Mouse (Mus musculus) E14TG2a.4 (cell line): ENCODE results near the gene Cabcoco1.

Experiments
- H3K27me3 ChIP-seq: 2 replicates; pipeline ENCODE4 v1.6.1; 2014; ENCODE audit warnings: low read length, control low read depth; ENCODE audit not compliant: insufficient read depth
- H3K36me3 ChIP-seq: 2 replicates; pipeline ENCODE4 v1.6.1; 2014; ENCODE audit warnings: low read length, control low read depth; ENCODE audit not compliant: insufficient read depth
- H3K4me1 ChIP-seq: replicated peaks from 2 replicates; pipeline ENCODE4 v1.6.1; 2014; ENCODE audit warnings: low read depth, low read length, control low read depth
- H3K4me3 ChIP-seq: replicated peaks from 2 replicates; pipeline ENCODE4 v1.5.1; 2014; ENCODE audit warnings: mild to moderate bottlenecking, low read length
- H3K9me3 ChIP-seq: 2 replicates; pipeline ENCODE4 v1.6.1; 2014; ENCODE audit warnings: low read length, control low read depth
- CTCF ChIP-seq: conservative IDR thresholded peaks from 2 replicates; pipeline ENCODE4 v1.5.1; 2014; ENCODE audit warnings: low read length
- NANOG ChIP-seq: IDR thresholded peaks from 2 replicates; pipeline ENCODE4 v1.6.1; 2014; ENCODE audit warnings: borderline replicate concordance, low read length, mixed read lengths
- POU5F1 ChIP-seq: IDR thresholded peaks from 2 replicates; pipeline ENCODE4 v1.6.1; 2014; ENCODE audit warnings: low read length, borderline replicate concordance

Gene Cabcoco1

DNA sequence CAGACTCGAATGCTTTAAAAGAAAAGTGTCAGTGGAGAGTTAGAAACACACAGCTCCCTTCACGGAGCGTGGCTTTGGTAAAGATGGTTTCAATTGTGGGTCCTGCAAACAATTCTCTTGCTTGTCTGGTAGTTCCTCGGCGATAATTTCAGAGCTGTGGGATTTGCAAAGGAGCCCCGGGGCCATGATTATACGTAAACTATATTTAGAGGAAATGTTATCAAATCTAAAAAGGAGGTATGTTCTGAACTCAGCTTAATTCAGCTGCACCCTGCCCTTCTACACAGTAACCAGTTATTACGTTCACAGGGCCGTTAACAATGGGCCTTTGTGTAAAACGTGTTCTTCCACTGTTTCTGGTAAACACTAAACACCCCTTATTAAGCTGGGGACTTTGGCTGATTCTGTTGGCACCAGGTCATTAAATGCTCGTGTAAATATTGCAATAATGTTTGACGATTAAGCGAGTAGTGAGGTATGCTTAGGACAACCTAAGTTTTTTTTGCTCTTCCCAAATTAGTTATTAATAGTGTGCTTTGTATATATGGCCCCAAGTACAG, 106.6 kb downstream of the Cabcoco1 start:
- Histone ChIP-seq H3K9me3 (no peaks in the 10 kb centered on the region), H3K27me3 (no peaks in the 10 kb centered on the region), H3K4me1 (no peaks in the 10 kb centered on the region), H3K36me3 (no peaks in the 10 kb centered on the region), H3K4me3 (no peak overlapping the region)
- no peak for TF ChIP-seq NANOG
- TF ChIP-seq CTCF, result no peak
- TF ChIP-seq POU5F1, result no peak

DNA sequence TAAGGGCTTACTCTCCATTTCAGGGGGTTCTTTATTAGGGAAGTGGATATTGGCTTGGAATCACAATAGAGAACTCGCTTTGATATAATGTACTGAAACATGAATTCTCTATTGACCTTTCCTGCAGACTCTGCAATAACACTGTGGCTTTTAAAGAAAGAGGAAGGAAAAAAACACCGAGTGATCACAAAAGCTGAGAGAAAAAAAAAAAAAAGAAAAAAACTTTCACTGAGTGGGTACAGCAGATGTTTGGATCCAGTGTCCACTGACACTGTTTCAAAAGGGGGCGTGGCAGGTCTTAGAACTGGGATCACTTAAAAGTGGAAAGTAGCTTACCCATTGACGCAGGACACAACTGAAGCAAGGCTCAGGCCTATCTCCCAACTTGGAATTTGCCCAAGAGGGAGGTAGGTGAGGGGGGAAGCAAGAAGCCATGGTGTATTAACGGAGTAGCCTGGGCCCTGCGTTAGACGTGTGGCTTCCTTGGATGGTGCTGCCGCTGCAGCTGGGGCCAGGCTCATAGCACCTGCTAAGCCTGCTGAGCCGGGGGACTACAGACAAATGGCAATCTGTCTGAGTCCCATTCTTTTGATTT, 107.6 kb downstream of the Cabcoco1 start:
- Histone ChIP-seq H3K4me3 (no peak overlapping the region), H3K4me1 (no peaks in the 10 kb centered on the region), H3K27me3 (no peaks in the 10 kb centered on the region), H3K36me3 (no peaks in the 10 kb centered on the region), H3K9me3 (no peaks in the 10 kb centered on the region)
- TF ChIP-seq POU5F1, result no peak
- TF ChIP-seq CTCF, result no peak
- no peak for TF ChIP-seq NANOG

- Histone ChIP-seq H3K9me3 (peaks cover 7% of the 10 kb centered on the region), H3K36me3 (no peaks in the 10 kb centered on the region), H3K4me1 (no peaks in the 10 kb centered on the region), H3K27me3 (no peaks in the 10 kb centered on the region), H3K4me3 (no peak overlapping the region)
- TF ChIP-seq NANOG (no peak), CTCF (no peak), POU5F1 (no peak)
Observed at GRCm38 (mm10) chr10:68431346-68431745, 110.3 kb downstream of the Cabcoco1 start.

- no peaks in the 10 kb centered on the region for H3K27me3 ChIP-seq
- H3K36me3 ChIP-seq, result no peaks in the 10 kb centered on the region
- H3K9me3 ChIP-seq, result peaks cover 8% of the 10 kb centered on the region
- no peak for TF ChIP-seq CTCF
- no peak overlapping the region for H3K4me3 ChIP-seq
- H3K4me1 ChIP-seq, result no peaks in the 10 kb centered on the region
Observed at GRCm38 (mm10) chr10:68430929-68431328, 110.8 kb downstream of the Cabcoco1 start.

GRCm38 (mm10) chr10:68420393-68420920, 121.2 kb downstream of the Cabcoco1 start:
- Histone ChIP-seq H3K9me3 (peaks cover 6% of the 10 kb centered on the region), H3K4me1 (no peaks in the 10 kb centered on the region), H3K27me3 (no peaks in the 10 kb centered on the region), H3K36me3 (no peaks in the 10 kb centered on the region), H3K4me3 (no peak overlapping the region)
- no peak for TF ChIP-seq POU5F1
- no peak for TF ChIP-seq NANOG
- no peak for TF ChIP-seq CTCF

GRCm38 (mm10) chr10:68419893-68420292, 121.8 kb downstream of the Cabcoco1 start:
- no peak for TF ChIP-seq NANOG
- no peak for TF ChIP-seq CTCF
- no peak for TF ChIP-seq POU5F1
- H3K4me1 ChIP-seq, result no peaks in the 10 kb centered on the region
- H3K9me3 ChIP-seq, result peaks cover 12% of the 10 kb centered on the region
- H3K27me3 ChIP-seq, result no peaks in the 10 kb centered on the region
- H3K36me3 ChIP-seq, result no peaks in the 10 kb centered on the region
- H3K4me3 ChIP-seq, result no peak overlapping the region

DNA sequence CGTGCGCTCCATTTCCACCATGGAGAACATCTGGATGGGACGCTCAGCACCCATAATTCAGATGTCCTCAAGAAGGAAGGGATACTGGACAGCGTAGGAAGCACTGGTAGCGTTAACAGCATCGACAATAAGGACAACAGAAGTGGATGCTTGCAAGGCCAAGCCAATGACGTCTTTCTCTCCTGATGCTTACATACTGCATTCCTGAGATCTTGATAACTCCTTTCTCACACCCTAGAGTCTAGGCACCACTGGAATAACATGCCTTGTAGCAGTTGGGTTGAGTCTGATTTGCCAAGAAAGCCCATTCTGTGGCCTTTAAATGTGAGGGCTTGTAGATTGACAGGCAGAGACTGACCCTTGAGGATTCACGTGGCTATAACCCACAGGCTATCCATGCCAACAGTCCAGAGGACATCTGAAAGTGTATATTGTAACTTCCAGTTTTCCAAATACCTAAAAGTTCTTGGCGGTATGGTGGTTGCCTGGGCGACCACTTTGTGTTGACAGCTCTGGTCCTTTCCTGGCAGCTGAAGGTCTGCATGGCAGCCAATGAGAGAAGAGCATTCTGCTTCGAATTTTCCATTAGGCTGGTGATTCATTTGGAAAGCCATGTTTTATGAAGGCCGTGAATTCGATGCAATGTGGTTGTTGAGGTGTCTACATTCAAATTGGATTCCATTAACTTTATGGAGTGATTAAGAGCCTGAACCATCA, 124.5 kb downstream of the Cabcoco1 start:
- no peak overlapping the region for H3K4me3 ChIP-seq
- peaks cover 22% of the 10 kb centered on the region for H3K9me3 ChIP-seq
- no peak for TF ChIP-seq POU5F1
- no peak for TF ChIP-seq NANOG
- TF ChIP-seq CTCF, result no peak
- no peaks in the 10 kb centered on the region for H3K36me3 ChIP-seq
- H3K27me3 ChIP-seq, result no peaks in the 10 kb centered on the region
- no peaks in the 10 kb centered on the region for H3K4me1 ChIP-seq

GRCm38 (mm10) chr10:68405936-68406335, 135.8 kb downstream of the Cabcoco1 start:
- Histone ChIP-seq H3K4me3 (no peak overlapping the region), H3K36me3 (no peaks in the 10 kb centered on the region), H3K9me3 (peaks cover 10% of the 10 kb centered on the region), H3K27me3 (no peaks in the 10 kb centered on the region), H3K4me1 (no peaks in the 10 kb centered on the region)
- no peak for TF ChIP-seq NANOG
- no peak for TF ChIP-seq POU5F1
- TF ChIP-seq CTCF, result no peak

GRCm38 (mm10) chr10:68396786-68397185, 144.9 kb downstream of the Cabcoco1 start:
- Histone ChIP-seq H3K36me3 (no peaks in the 10 kb centered on the region), H3K27me3 (no peaks in the 10 kb centered on the region), H3K4me3 (no peak overlapping the region), H3K9me3 (peaks cover 8% of the 10 kb centered on the region), H3K4me1 (no peaks in the 10 kb centered on the region)
- no peak for TF ChIP-seq CTCF
- no peak for TF ChIP-seq POU5F1
- no peak for TF ChIP-seq NANOG
